Mouse (Mus musculus) G1E (cell line): ENCODE measurements around the gene Pcgf6. TPM values are rescaled to one million over a fixed set of nuclear protein-coding genes. Genes with fewer than 3 reads are reported as not detected.

Source experiments
- ATAC-seq: 2 replicates; pipeline ENCODE4 v1.8.0; 2016; ENCODE audit warnings: mild to moderate bottlenecking; ENCODE audit not compliant: insufficient number of reproducible peaks, poor library complexity, low FRiP score, severe bottlenecking; ENCODE audit errors: extremely low read depth
- DNase-seq: peaks from one replicate; pipeline ENCODE4 v3.0.0; 2012; ENCODE audit warnings: low spot score
- H3K27me3 ChIP-seq: 2 replicates; pipeline ENCODE4 v1.6.1; 2012; ENCODE audit warnings: mild to moderate bottlenecking, low read length, inconsistent platforms; ENCODE audit not compliant: insufficient read depth
- H3K36me3 ChIP-seq: replicated peaks from 2 replicates; pipeline ENCODE3; 2012; ENCODE audit warnings: mild to moderate bottlenecking, inconsistent platforms
- H3K4me1 ChIP-seq: 2 replicates; pipeline ENCODE4 v1.6.1; 2012; ENCODE audit warnings: low read depth, low read length, inconsistent platforms, mixed read lengths; ENCODE audit not compliant: insufficient read depth
- H3K4me3 ChIP-seq: 2 replicates; pipeline ENCODE4 v1.5.1; 2012; ENCODE audit warnings: low read depth, mild to moderate bottlenecking, inconsistent platforms, low read length, moderate library complexity, mixed read lengths
- H3K9me3 ChIP-seq: replicated peaks from 2 replicates; pipeline ENCODE4 v1.6.1; 2012; ENCODE audit warnings: inconsistent platforms
- CTCF ChIP-seq: IDR thresholded peaks from 2 replicates; pipeline ENCODE4 v1.5.1; 2012; ENCODE audit warnings: low read depth, low read length, inconsistent platforms, mixed read lengths
- GATA1 ChIP-seq: IDR thresholded peaks from 2 replicates; pipeline ENCODE4 v1.6.1; 2012; ENCODE audit warnings: borderline replicate concordance, low read length, inconsistent platforms, mixed read lengths
- GATA2 ChIP-seq: IDR thresholded peaks from 2 replicates; pipeline ENCODE4 v1.6.1; 2012; ENCODE audit warnings: low read depth, low read length, inconsistent platforms, borderline replicate concordance
- POLR2AphosphoS5 ChIP-seq: IDR thresholded peaks from 2 replicates; pipeline ENCODE4 v1.6.1; 2012; ENCODE audit warnings: low read depth, low read length, inconsistent platforms; ENCODE audit not compliant: insufficient replicate concordance
- TAL1 ChIP-seq: conservative IDR thresholded peaks from 2 replicates; pipeline ENCODE4 v1.6.1; 2012; ENCODE audit warnings: low read depth, low read length, inconsistent platforms, mixed read lengths
- polyA plus RNA-seq: library from polyadenylated mRNA; stranded (reverse); fragments of >175 nt; gene quantifications from 2 replicates; pipeline ENCODE4 v1.2.3, GENCODE M21; 2012
- total RNA-seq, 2 experiments: library from RNA; stranded (forward) in 1 of 2; stranded (reverse) in 1 of 2; fragments of 200-1000 nt in 1 of 2; fragments of >200 nt in 1 of 2; fragmentation: Nextera tagmentation in 1 of 2; gene quantifications; 2 replicates each; pipeline ENCODE4 v1.2.3; 2014 to 2017

The Pcgf6 gene
- total and polyA plus RNA-seq, 3 experiments = 14.7 to 22.7 (median 16.9) TPM

DNA sequence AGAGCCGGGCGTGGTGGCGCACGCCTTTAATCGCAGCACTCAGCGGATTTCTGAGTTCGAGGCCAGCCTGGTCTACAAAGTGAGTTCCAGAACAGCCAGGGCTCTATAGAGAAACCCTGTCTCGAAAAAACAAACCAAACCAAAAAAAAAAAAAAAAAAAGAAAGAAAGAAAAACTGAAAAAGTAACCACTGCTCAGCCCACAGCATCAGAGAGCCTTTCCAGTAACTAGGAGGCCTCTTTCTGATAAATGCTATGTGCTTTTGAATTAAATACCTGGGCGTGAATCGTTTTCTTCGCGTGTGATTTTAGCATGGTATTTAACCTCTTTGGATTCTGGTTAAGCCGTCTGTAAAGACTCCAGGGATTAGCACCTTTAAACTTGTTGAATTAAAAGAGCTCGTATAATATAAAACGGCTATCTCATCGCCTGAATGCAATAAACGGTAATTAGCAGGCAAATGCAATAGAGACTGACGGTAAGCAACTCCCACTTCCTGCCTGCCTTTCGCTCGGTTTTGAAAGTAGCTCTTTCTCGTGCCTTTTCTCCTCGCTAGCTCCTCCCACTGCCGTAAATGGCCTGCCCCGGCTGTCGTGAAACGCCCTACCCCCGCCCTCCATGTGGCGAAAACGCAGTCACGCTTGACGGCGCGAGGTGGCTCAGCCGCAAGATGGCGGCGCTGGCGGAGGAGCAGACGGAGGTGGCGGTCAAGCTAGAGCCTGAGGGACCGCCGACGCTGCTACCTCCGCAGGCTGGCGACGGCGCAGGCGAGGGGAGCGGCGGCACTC lies 16.6 kb upstream of the Pcgf6 start, which contains the start of gene Taf5:
Gene Taf5, plus strand, starts transcription at position 651 of the 787 bp plus-strand sequence.
- TF ChIP-seq CTCF = no peak
- no peak for TF ChIP-seq POLR2AphosphoS5
- no peak for TF ChIP-seq GATA2
- no peak for TF ChIP-seq TAL1
- no peak for TF ChIP-seq GATA1
- peak; percentile 59 for ATAC-seq
- Histone ChIP-seq H3K27me3 (no peaks in the 10 kb centered on the region; the same call in 1 of the 2 replicates), H3K4me3 (peak within 1 kb of the TSS; percentile 91), H3K36me3 (peaks cover 37% of the 10 kb centered on the region), H3K4me1 (peaks cover 19% of the 10 kb centered on the region), H3K9me3 (no peaks in the 10 kb centered on the region)
- DNase-seq = peak; percentile 79

DNA sequence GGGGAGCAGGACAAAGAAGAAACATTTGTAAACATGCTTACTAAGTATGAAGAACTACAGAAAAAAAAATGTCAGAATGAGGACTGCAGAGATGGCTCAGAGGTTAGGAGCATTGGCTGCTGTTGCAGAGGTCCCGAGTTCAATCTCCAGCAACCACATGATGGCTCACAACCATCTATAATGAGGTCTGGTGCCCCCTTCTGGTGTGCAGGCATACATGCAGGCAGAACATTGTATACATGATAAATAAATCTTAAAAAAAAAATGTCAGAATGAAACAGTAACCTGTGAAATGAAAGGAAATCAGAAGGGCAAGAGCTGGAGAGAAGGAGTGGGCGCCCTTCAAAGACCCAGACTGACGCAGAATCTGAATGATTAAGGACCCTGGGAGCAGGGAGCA lies 15.2 kb upstream of the Pcgf6 start:
- H3K9me3 ChIP-seq = no peaks in the 10 kb centered on the region
- no peak overlapping the region for H3K4me3 ChIP-seq
- H3K4me1 ChIP-seq = peaks cover 19% of the 10 kb centered on the region
- no peak for TF ChIP-seq GATA2
- TF ChIP-seq GATA1 = no peak
- no peak for TF ChIP-seq TAL1
- no peak for TF ChIP-seq CTCF
- no peak for TF ChIP-seq POLR2AphosphoS5
- no peaks in the 10 kb centered on the region; the same call in 1 of the 2 replicates for H3K27me3 ChIP-seq
- H3K36me3 ChIP-seq = peaks cover 23% of the 10 kb centered on the region
- ATAC-seq = no peak
- no peak for DNase-seq

DNA sequence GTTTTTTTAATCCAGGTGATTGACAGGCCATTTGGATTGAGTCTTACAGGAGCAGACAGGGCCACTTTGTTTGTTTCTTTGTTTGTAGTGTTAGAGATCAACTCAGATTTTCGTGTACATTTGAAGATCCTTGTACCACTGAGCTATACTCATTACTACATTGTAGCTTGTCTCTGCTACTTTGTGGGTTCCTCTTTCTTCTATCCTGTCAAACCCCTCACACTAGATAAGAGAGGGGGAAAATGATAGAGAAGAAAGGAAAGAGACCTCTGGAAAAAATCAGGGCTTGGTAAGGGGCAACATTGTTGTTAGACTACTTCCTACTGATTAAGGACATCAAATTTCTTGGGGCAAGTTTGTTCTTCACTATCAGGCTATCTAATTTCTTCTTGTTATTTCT lies 7.0 kb upstream of the Pcgf6 start:
- ATAC-seq = no peak

DNA sequence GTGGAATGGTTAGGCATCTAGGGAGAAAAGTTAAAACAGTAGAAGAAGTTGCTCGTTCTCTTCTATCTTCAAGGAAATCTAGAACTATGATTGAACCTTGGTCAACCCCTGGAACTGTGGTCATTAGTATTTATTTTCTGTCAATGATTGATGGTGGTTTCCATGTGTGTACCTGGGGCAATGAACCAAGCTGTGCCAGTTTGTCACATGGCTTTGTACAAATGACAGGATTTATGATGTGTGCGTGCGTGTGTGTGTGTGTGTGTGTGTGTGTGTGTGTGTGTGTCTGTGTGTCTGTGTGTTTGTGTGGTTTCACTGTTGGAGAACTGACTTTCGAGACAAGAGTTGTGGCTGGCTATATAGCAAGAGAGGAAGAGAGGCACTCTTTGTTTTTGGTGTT lies 2.8 kb upstream of the Pcgf6 start:
- peaks cover 7% of the 10 kb centered on the region for H3K27me3 ChIP-seq
- no peak for TF ChIP-seq POLR2AphosphoS5
- TF ChIP-seq GATA1 = no peak
- TF ChIP-seq TAL1 = no peak
- TF ChIP-seq GATA2 = no peak
- no peak for TF ChIP-seq CTCF
- peaks cover 6% of the 10 kb centered on the region for H3K36me3 ChIP-seq
- ATAC-seq = no peak
- H3K9me3 ChIP-seq = no peaks in the 10 kb centered on the region
- H3K4me3 ChIP-seq = no peak overlapping the region
- H3K4me1 ChIP-seq = peaks cover 27% of the 10 kb centered on the region
- DNase-seq = no peak

More for the DNA sequence above, 7.0 kb upstream of the Pcgf6 start:
- no peaks in the 10 kb centered on the region for H3K9me3 ChIP-seq
- peaks cover 7% of the 10 kb centered on the region for H3K27me3 ChIP-seq
- no peaks in the 10 kb centered on the region for H3K4me1 ChIP-seq
- TF ChIP-seq GATA1 (no peak), CTCF (no peak)
- no peak for DNase-seq
- no peak overlapping the region for H3K4me3 ChIP-seq
- H3K36me3 ChIP-seq = no peaks in the 10 kb centered on the region

DNA sequence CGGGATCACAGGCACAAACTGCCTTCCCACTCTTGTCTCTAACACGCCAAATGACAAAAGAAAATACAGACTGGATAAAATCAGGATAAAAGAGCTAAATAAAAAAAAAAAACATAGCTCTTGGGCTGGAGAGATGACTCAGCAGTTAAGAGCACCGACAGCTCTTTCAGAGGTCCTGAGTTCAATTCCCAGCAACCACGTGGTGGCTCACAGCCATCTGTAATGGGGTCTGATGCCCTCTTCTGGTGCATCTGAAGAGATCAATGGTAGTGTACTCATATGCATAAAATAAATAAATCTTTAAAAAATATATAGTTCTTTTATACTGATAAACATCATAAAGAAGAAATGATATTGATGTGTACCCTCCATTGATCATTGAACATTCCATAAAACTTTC lies 2.2 kb upstream of the Pcgf6 start:
- peaks cover 11% of the 10 kb centered on the region for H3K36me3 ChIP-seq
- ATAC-seq = no peak
- peaks cover 7% of the 10 kb centered on the region for H3K27me3 ChIP-seq
- peaks cover 31% of the 10 kb centered on the region for H3K4me1 ChIP-seq
- no peaks in the 10 kb centered on the region for H3K9me3 ChIP-seq
- DNase-seq = no peak
- no peak overlapping the region for H3K4me3 ChIP-seq
- TF ChIP-seq CTCF (no peak), GATA2 (no peak), GATA1 (no peak), POLR2AphosphoS5 (no peak), TAL1 (no peak)

DNA sequence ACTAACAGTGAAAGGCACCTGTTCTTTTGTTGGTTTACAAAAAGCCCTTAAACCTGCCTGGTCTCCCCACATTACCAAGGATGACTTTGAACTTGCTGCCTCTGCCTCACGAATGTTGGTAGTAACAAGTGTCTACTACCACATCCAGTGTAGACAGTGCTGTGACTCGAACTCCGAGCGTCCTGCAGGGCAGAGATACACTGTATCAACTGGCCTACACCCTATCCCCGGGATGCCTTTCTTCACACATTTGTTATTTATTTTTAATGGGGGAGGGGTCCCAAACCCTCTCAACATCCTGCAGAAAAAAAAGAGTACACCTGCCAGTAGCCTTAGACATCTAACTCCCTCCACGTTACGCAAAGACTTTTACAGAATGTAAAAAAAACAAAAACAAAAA lies 866 bp downstream of the Pcgf6 start:
- Histone ChIP-seq H3K36me3 (peaks cover 38% of the 10 kb centered on the region), H3K4me1 (peaks cover 35% of the 10 kb centered on the region), H3K4me3 (peak overlapping the region; percentile 84), H3K27me3 (peaks cover 5% of the 10 kb centered on the region), H3K9me3 (no peaks in the 10 kb centered on the region)
- no peak for DNase-seq
- TF ChIP-seq GATA1 (no peak), CTCF (no peak), POLR2AphosphoS5 (no peak)
- ATAC-seq = no peak

DNA sequence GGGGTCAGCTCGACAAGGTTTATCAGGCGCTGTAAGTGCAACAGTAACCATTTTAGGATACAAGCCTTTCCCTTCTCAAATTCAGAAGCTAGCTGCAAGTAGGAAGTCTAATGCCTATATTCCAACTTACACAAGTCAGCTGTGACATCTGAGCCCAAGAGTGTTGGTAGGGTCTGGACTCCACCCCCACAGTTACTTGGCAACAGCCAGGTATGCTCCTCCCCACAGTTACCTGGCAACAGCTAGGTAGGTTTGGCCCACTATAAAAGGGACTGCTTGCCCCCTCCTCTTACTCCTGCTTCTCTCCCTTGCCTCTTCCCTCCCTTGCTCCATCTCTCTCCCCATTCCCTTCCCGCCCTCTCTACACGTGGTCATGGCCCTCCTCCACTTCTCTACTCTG lies 1.6 kb downstream of the Pcgf6 start:
- H3K27me3 ChIP-seq = no peaks in the 10 kb centered on the region
- H3K9me3 ChIP-seq = no peaks in the 10 kb centered on the region
- TF ChIP-seq CTCF = no peak
- TF ChIP-seq GATA2 = no peak
- no peak for TF ChIP-seq GATA1
- TF ChIP-seq POLR2AphosphoS5 = no peak
- no peak for TF ChIP-seq TAL1
- H3K36me3 ChIP-seq = peaks cover 45% of the 10 kb centered on the region
- DNase-seq (no peak), ATAC-seq (no peak)
- peak overlapping the region; percentile 84; the same call in 1 of the 2 replicates for H3K4me3 ChIP-seq
- H3K4me1 ChIP-seq = peaks cover 35% of the 10 kb centered on the region
